Mouse (Mus musculus): Measurements from ENCODE around the gene Pnkp. TPM values are rescaled to one million over a fixed set of nuclear protein-coding genes. Genes with fewer than 3 reads are reported as not detected.

The Pnkp gene
- not detected for polyA plus RNA-seq (2014; fragmentation: Illumina TruSeq; extraction: RNeasy Lipid Tissue Mini Kit (QIAGEN cat#74804); ENCODE audit: low read depth, low replicate concordance)

GRCm38 (mm10) chr7:44857042-44857552 lies at the start of gene Pnkp:
Gene Pnkp (plus strand): TSS chr7:44857139.

GRCm38 (mm10) chr7:44815721-44816469 lies 41.0 kb upstream of the Pnkp start, which contains the start of the genes Nup62 and Il4i1:
Gene Nup62 (plus strand): TSS chr7:44816088.
Gene Il4i1 (plus strand): TSS chr7:44816387.

GRCm38 (mm10) chr7:44816470-44817021 lies 40.4 kb upstream of the Pnkp start, which contains the start of gene Atf5:
Gene Atf5 (minus strand): TSS chr7:44816658.

GRCm38 (mm10) chr7:44848561-44849415 lies 8.2 kb upstream of the Pnkp start, which contains the start of the genes Akt1s1 and Tbc1d17:
Gene Akt1s1 (plus strand): TSS chr7:44848991.
Gene Tbc1d17 (minus strand): TSS chr7:44849079.

GRCm38 (mm10) chr7:44869697-44870528 lies 13.0 kb downstream of the Pnkp start, which contains the start of gene Ptov1:
Gene Ptov1 (minus strand): TSS chr7:44869788.

GRCm38 (mm10) chr7:44892276-44892921 lies 35.5 kb downstream of the Pnkp start, which contains the start of gene Med25:
Gene Med25 (minus strand): TSS chr7:44892712.

GRCm38 (mm10) chr7:44895593-44896434 lies 38.9 kb downstream of the Pnkp start, which contains the start of gene Fuz:
Gene Fuz (plus strand): TSS chr7:44896079.

Other genes starting within 250 kb of the Pnkp start
- gene Myh14, start 186.3 kb upstream of the Pnkp start, polyA plus RNA-seq (2014; fragmentation: Illumina TruSeq; extraction: RNeasy Lipid Tissue Mini Kit (QIAGEN cat#74804); ENCODE audit: low read depth, low replicate concordance): 0.12 TPM
- gene Izumo2, start 148.4 kb upstream of the Pnkp start, polyA plus RNA-seq (2014; fragmentation: Illumina TruSeq; extraction: RNeasy Lipid Tissue Mini Kit (QIAGEN cat#74804); ENCODE audit: low read depth, low replicate concordance): not detected
- 11.6 TPM for gene Vrk3, start 108.7 kb upstream of the Pnkp start, polyA plus RNA-seq (2014; fragmentation: Illumina TruSeq; extraction: RNeasy Lipid Tissue Mini Kit (QIAGEN cat#74804); ENCODE audit: low read depth, low replicate concordance)
- 0.16 TPM for gene Zfp473, start 106.1 kb upstream of the Pnkp start, polyA plus RNA-seq (2014; fragmentation: Illumina TruSeq; extraction: RNeasy Lipid Tissue Mini Kit (QIAGEN cat#74804); ENCODE audit: low read depth, low replicate concordance)
- gene Nup62, start 41.1 kb upstream of the Pnkp start, polyA plus RNA-seq (2014; fragmentation: Illumina TruSeq; extraction: RNeasy Lipid Tissue Mini Kit (QIAGEN cat#74804); ENCODE audit: low read depth, low replicate concordance): 1.8 TPM
- not detected for gene Il4i1, start 40.8 kb upstream of the Pnkp start, polyA plus RNA-seq (2014; fragmentation: Illumina TruSeq; extraction: RNeasy Lipid Tissue Mini Kit (QIAGEN cat#74804); ENCODE audit: low read depth, low replicate concordance)
- gene Atf5, start 40.5 kb upstream of the Pnkp start, polyA plus RNA-seq (2014; fragmentation: Illumina TruSeq; extraction: RNeasy Lipid Tissue Mini Kit (QIAGEN cat#74804); ENCODE audit: low read depth, low replicate concordance): 3.4 TPM
- 0.93 TPM for gene Akt1s1, start 8.1 kb upstream of the Pnkp start, polyA plus RNA-seq (2014; fragmentation: Illumina TruSeq; extraction: RNeasy Lipid Tissue Mini Kit (QIAGEN cat#74804); ENCODE audit: low read depth, low replicate concordance)
- gene Tbc1d17, start 8.1 kb upstream of the Pnkp start, polyA plus RNA-seq (2014; fragmentation: Illumina TruSeq; extraction: RNeasy Lipid Tissue Mini Kit (QIAGEN cat#74804); ENCODE audit: low read depth, low replicate concordance): 0.97 TPM
- gene Ptov1, start 12.6 kb downstream of the Pnkp start, polyA plus RNA-seq (2014; fragmentation: Illumina TruSeq; extraction: RNeasy Lipid Tissue Mini Kit (QIAGEN cat#74804); ENCODE audit: low read depth, low replicate concordance): not detected
- 1.4 TPM for gene Med25, start 35.6 kb downstream of the Pnkp start, polyA plus RNA-seq (2014; fragmentation: Illumina TruSeq; extraction: RNeasy Lipid Tissue Mini Kit (QIAGEN cat#74804); ENCODE audit: low read depth, low replicate concordance)
- gene Fuz, start 38.9 kb downstream of the Pnkp start, polyA plus RNA-seq (2014; fragmentation: Illumina TruSeq; extraction: RNeasy Lipid Tissue Mini Kit (QIAGEN cat#74804); ENCODE audit: low read depth, low replicate concordance): 5.7 TPM
- 25.2 TPM for gene Ap2a1, start 72.4 kb downstream of the Pnkp start, polyA plus RNA-seq (2014; fragmentation: Illumina TruSeq; extraction: RNeasy Lipid Tissue Mini Kit (QIAGEN cat#74804); ENCODE audit: low read depth, low replicate concordance)
- gene Tsks, start 86.1 kb downstream of the Pnkp start, polyA plus RNA-seq (2014; fragmentation: Illumina TruSeq; extraction: RNeasy Lipid Tissue Mini Kit (QIAGEN cat#74804); ENCODE audit: low read depth, low replicate concordance): not detected
- not detected for gene Cpt1c, start 117.7 kb downstream of the Pnkp start, polyA plus RNA-seq (2014; fragmentation: Illumina TruSeq; extraction: RNeasy Lipid Tissue Mini Kit (QIAGEN cat#74804); ENCODE audit: low read depth, low replicate concordance)
- gene Prmt1, start 129.4 kb downstream of the Pnkp start, polyA plus RNA-seq (2014; fragmentation: Illumina TruSeq; extraction: RNeasy Lipid Tissue Mini Kit (QIAGEN cat#74804); ENCODE audit: low read depth, low replicate concordance): 5.7 TPM
- 12.8 TPM for gene Irf3, start 140.5 kb downstream of the Pnkp start, polyA plus RNA-seq (2014; fragmentation: Illumina TruSeq; extraction: RNeasy Lipid Tissue Mini Kit (QIAGEN cat#74804); ENCODE audit: low read depth, low replicate concordance)
- gene Bcl2l12, start 141.6 kb downstream of the Pnkp start, polyA plus RNA-seq (2014; fragmentation: Illumina TruSeq; extraction: RNeasy Lipid Tissue Mini Kit (QIAGEN cat#74804); ENCODE audit: low read depth, low replicate concordance): not detected
- gene Scaf1, start 159.2 kb downstream of the Pnkp start, polyA plus RNA-seq (2014; fragmentation: Illumina TruSeq; extraction: RNeasy Lipid Tissue Mini Kit (QIAGEN cat#74804); ENCODE audit: low read depth, low replicate concordance): 2.1 TPM
- 2.3 TPM for gene Rras, start 160.8 kb downstream of the Pnkp start, polyA plus RNA-seq (2014; fragmentation: Illumina TruSeq; extraction: RNeasy Lipid Tissue Mini Kit (QIAGEN cat#74804); ENCODE audit: low read depth, low replicate concordance)
- gene Prr12, start 195.7 kb downstream of the Pnkp start, polyA plus RNA-seq (2014; fragmentation: Illumina TruSeq; extraction: RNeasy Lipid Tissue Mini Kit (QIAGEN cat#74804); ENCODE audit: low read depth, low replicate concordance): 0.12 TPM
- 4.2 TPM for gene Nosip, start 205.3 kb downstream of the Pnkp start, polyA plus RNA-seq (2014; fragmentation: Illumina TruSeq; extraction: RNeasy Lipid Tissue Mini Kit (QIAGEN cat#74804); ENCODE audit: low read depth, low replicate concordance)
- 1.7 TPM for gene Prrg2, start 205.5 kb downstream of the Pnkp start, polyA plus RNA-seq (2014; fragmentation: Illumina TruSeq; extraction: RNeasy Lipid Tissue Mini Kit (QIAGEN cat#74804); ENCODE audit: low read depth, low replicate concordance)
- gene Rcn3, start 235.1 kb downstream of the Pnkp start, polyA plus RNA-seq (2014; fragmentation: Illumina TruSeq; extraction: RNeasy Lipid Tissue Mini Kit (QIAGEN cat#74804); ENCODE audit: low read depth, low replicate concordance): not detected
- 17.1 TPM for gene Fcgrt, start 246.7 kb downstream of the Pnkp start, polyA plus RNA-seq (2014; fragmentation: Illumina TruSeq; extraction: RNeasy Lipid Tissue Mini Kit (QIAGEN cat#74804); ENCODE audit: low read depth, low replicate concordance)

Data from kidney, adult 10 weeks (tissue).